Mouse (Mus musculus): ENCODE measurements around the gene Pdgfb. TPM values are rescaled to one million over a fixed set of nuclear protein-coding genes. Genes with fewer than 3 reads are reported as not detected.

Gene Pdgfb
- polyA plus RNA-seq, 2 experiments: 0.71 to 1.5 TPM

DNA sequence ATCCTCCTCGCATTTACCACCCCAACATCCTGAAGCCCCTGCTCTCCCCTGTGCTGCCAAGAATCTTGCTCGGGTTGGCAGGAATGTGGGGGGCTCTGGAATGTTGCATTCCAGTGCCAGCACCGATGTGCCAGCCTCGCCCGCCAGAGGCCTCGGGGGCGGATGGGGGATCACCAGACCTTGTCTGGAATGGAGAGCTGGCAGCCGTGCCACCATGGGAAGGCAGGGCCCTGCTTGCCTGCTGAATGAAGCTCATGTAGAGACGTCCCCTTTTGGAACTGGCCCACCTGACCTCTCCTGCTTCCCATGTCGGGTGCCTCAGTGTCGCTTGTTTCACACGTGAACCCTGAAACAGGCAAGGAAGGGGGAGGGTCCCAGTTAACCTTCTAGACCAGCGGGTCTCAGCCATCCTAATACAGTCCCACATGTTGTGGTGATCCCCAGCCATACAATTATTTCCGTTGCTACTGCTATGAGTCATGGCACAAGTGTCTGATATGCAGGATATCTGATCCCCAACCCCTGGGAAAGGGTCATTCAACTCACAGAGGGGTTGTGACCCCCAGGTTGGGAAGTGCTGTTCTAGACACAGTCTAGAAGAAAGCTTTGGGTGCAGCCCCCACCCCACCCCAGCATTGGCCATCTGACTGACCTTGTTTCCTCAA lies 12.0 kb upstream of the Pdgfb start:
- no peaks in the 10 kb centered on the region for H3K27me3 ChIP-seq (ENCODE audit: control insufficient read depth, insufficient read depth, low read length)
- no peaks in the 10 kb centered on the region for H3K9me3 ChIP-seq (ENCODE audit: control insufficient read depth, low read length)
- no peak overlapping the region for H3K9ac ChIP-seq (replicated peaks)
- 67% methylated on average over 14 of the region's 14 CpGs for WGBS (ENCODE audit: insufficient replicate concordance)
- TF ChIP-seq EP300 (IDR thresholded peaks at IDR 0.05; ENCODE audit: low read depth) (no peak), CTCF (IDR thresholded peaks at IDR 0.05; ENCODE audit: low read depth) (no peak)
- DNase-seq (ENCODE audit: low read depth in 3 of 3, low spot score in 3 of 3): no peak
- no peaks in the 10 kb centered on the region for H3K4me1 ChIP-seq (replicated peaks; ENCODE audit: control insufficient read depth in 2 of 2, insufficient read depth in 2 of 2, low read length in 1 of 2)
- ATAC-seq (ENCODE audit: insufficient read depth): no peak
- H3K27ac ChIP-seq: no peak overlapping the region
- H3K4me2 ChIP-seq (ENCODE audit: low read depth): no peak overlapping the region
- H3K36me3 ChIP-seq (replicated peaks; ENCODE audit: control insufficient read depth, insufficient read depth, low read depth): no peaks in the 10 kb centered on the region
- H3K4me3 ChIP-seq (ENCODE audit: insufficient read depth in 1 of 2, low read depth in 2 of 2, low read length in 2 of 2): no peak overlapping the region

DNA sequence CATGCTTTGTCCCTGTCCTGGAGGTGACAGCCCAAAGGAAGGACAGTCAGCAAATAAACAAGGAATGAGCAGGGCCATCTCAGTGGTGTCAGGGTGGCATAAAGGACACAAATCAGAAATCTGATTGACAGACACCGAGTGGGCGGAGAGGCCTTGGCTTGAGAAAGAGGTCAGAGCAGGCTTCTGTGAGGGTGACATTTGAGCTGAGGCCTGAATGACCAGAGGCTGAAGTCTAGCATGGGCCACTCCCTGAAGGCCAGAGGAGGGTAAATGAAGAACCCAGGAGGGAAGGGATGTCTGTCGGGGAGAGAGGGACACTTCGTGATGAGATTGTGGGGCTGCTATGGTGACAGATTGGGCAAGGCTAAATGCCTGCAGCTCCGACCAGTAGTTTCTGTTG lies 11.3 kb upstream of the Pdgfb start:
- TF ChIP-seq CTCF (IDR thresholded peaks at IDR 0.05; ENCODE audit: low read depth): no peak
- TF ChIP-seq EP300 (IDR thresholded peaks at IDR 0.05; ENCODE audit: low read depth): no peak
- H3K27ac ChIP-seq: no peak overlapping the region
- no peaks in the 10 kb centered on the region for H3K9me3 ChIP-seq (ENCODE audit: control insufficient read depth, low read length)
- no peak overlapping the region for H3K4me3 ChIP-seq (ENCODE audit: insufficient read depth in 1 of 2, low read depth in 2 of 2, low read length in 2 of 2)
- H3K27me3 ChIP-seq (ENCODE audit: control insufficient read depth, insufficient read depth, low read length): no peaks in the 10 kb centered on the region
- ATAC-seq (ENCODE audit: insufficient read depth) (no peak), DNase-seq (ENCODE audit: low read depth in 3 of 3, low spot score in 3 of 3) (no peak)
- no peaks in the 10 kb centered on the region for H3K4me1 ChIP-seq (replicated peaks; ENCODE audit: control insufficient read depth in 2 of 2, insufficient read depth in 2 of 2, low read length in 1 of 2)
- H3K4me2 ChIP-seq (ENCODE audit: low read depth): no peak overlapping the region
- H3K9ac ChIP-seq (replicated peaks): no peak overlapping the region
- no peaks in the 10 kb centered on the region for H3K36me3 ChIP-seq (replicated peaks; ENCODE audit: control insufficient read depth, insufficient read depth, low read depth)
- WGBS (ENCODE audit: insufficient replicate concordance): 65% methylated on average over 5 of the region's 5 CpGs

DNA sequence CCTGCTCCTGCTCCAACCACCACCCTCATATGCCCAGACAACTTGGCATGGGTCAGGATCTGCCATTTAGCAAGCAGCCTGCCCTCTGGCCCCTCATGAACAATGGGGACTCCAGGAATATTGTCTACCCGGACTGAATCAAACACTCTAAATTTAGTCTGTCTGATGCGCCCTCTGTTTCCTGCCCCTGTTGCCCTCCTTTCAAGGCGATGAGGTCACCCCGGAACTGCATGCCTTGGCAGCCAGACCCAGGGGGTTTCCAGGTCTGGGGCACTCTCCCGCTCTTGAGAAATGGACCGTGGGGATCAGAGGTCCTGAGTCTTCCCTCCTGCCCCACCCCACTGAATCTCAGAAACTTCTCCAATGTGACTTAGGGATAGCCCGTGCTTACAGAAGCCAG lies 10.8 kb upstream of the Pdgfb start:
- Histone ChIP-seq H3K27me3 (ENCODE audit: control insufficient read depth, insufficient read depth, low read length) (no peaks in the 10 kb centered on the region), H3K9ac (replicated peaks) (no peak overlapping the region), H3K4me3 (ENCODE audit: insufficient read depth in 1 of 2, low read depth in 2 of 2, low read length in 2 of 2) (no peak overlapping the region), H3K36me3 (replicated peaks; ENCODE audit: control insufficient read depth, insufficient read depth, low read depth) (no peaks in the 10 kb centered on the region), H3K27ac (no peak overlapping the region), H3K9me3 (ENCODE audit: control insufficient read depth, low read length) (no peaks in the 10 kb centered on the region), H3K4me2 (ENCODE audit: low read depth) (no peak overlapping the region), H3K4me1 (replicated peaks; ENCODE audit: control insufficient read depth in 2 of 2, insufficient read depth in 2 of 2, low read length in 1 of 2) (no peaks in the 10 kb centered on the region)
- DNase-seq (ENCODE audit: low read depth in 3 of 3, low spot score in 3 of 3) (no peak), ATAC-seq (ENCODE audit: insufficient read depth) (no peak)
- no peak for TF ChIP-seq CTCF (IDR thresholded peaks at IDR 0.05; ENCODE audit: low read depth)
- WGBS (ENCODE audit: insufficient replicate concordance): 42% methylated on average over 7 of the region's 7 CpGs

DNA sequence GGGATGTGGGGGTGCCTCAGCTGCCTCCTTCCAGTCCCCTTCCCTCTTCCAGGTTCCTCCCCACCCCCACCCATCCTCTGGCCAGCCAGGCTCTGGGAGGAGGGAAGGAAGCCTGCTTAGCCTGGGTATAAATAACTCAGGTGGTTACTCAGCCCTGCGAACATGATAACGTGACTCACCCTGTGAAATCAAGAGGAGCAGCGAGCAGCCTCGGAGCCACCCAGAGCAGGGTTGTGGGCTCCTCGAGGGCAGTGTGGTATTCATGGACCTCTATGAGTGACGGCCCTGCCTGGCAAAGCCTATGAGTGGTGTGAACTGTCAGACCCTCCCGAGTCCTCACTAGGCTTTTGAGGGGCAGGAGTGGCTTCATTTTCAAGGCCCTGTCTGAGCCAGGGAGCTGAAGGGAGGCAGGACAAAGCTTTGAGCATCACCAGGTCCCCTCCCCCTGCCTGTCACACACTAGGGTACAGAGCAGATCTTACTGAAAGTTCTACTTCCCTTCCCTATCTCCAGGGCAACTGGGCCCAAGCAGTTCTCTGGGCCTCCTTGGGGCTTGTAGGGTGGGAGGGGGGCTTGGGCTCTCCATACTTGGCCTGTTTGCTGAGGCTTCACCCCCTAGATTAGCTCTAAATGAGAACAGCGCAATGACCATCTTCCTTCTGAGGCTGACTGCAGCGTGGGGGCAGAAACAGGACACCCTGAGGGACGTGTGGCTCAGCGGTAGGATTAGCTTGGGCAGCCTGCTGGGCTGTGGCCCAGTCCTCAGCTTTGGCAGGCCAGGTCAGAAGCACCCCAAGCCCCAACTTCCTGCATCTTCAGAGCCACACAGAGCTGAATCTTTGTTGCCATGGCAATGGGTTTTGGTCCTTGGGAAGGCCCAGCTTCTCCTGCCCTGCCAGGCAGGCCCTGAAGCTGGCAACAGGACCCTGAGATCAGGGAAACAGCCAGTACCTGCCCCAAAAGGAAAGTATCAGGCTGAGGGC lies 9.8 kb upstream of the Pdgfb start:
- H3K4me2 ChIP-seq (ENCODE audit: low read depth): no peak overlapping the region
- DNase-seq (ENCODE audit: low read depth in 3 of 3, low spot score in 3 of 3) (no peak), ATAC-seq (ENCODE audit: insufficient read depth) (no peak)
- H3K27ac ChIP-seq: no peak overlapping the region
- 30% methylated on average over 11 of the region's 11 CpGs for WGBS (ENCODE audit: insufficient replicate concordance)
- H3K27me3 ChIP-seq (ENCODE audit: control insufficient read depth, insufficient read depth, low read length): no peaks in the 10 kb centered on the region
- H3K36me3 ChIP-seq (replicated peaks; ENCODE audit: control insufficient read depth, insufficient read depth, low read depth): no peaks in the 10 kb centered on the region
- no peak overlapping the region for H3K4me3 ChIP-seq (ENCODE audit: insufficient read depth in 1 of 2, low read depth in 2 of 2, low read length in 2 of 2)
- H3K9ac ChIP-seq (replicated peaks): no peak overlapping the region
- no peaks in the 10 kb centered on the region for H3K4me1 ChIP-seq (replicated peaks; ENCODE audit: control insufficient read depth in 2 of 2, insufficient read depth in 2 of 2, low read length in 1 of 2)
- no peaks in the 10 kb centered on the region for H3K9me3 ChIP-seq (ENCODE audit: control insufficient read depth, low read length)
- TF ChIP-seq CTCF (IDR thresholded peaks at IDR 0.05; ENCODE audit: low read depth) (no peak), EP300 (IDR thresholded peaks at IDR 0.05; ENCODE audit: low read depth) (no peak)

DNA sequence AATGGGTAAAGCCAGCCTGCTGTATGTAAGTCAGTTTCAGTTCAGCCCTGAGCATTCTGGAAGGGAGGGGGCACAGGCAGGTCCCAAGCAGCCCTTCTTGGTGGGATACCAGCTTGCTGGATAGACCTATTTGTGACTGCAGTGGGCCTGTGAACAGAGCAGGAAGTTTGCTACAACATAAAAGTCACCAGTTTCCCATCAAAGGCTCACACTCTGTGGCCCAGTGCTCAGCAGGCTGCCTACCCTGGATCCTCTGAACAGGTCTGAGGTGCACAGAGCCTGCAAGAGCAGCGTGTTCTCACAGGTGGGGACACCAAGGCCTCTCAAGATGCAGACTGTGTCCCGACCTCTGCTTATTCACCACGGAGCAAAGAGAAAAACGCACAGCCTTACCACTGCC lies 5.7 kb upstream of the Pdgfb start:
- WGBS (ENCODE audit: insufficient replicate concordance): 59% methylated on average over 4 of the region's 4 CpGs
- Histone ChIP-seq H3K9me3 (ENCODE audit: control insufficient read depth, low read length) (no peaks in the 10 kb centered on the region), H3K4me3 (ENCODE audit: insufficient read depth in 1 of 2, low read depth in 2 of 2, low read length in 2 of 2) (no peak overlapping the region), H3K27ac (no peak overlapping the region), H3K4me2 (ENCODE audit: low read depth) (no peak overlapping the region), H3K4me1 (replicated peaks; ENCODE audit: control insufficient read depth in 2 of 2, insufficient read depth in 2 of 2, low read length in 1 of 2) (no peaks in the 10 kb centered on the region), H3K27me3 (ENCODE audit: control insufficient read depth, insufficient read depth, low read length) (peaks cover 8% of the 10 kb centered on the region), H3K9ac (replicated peaks) (no peak overlapping the region), H3K36me3 (replicated peaks; ENCODE audit: control insufficient read depth, insufficient read depth, low read depth) (no peaks in the 10 kb centered on the region)
- DNase-seq (ENCODE audit: low read depth in 3 of 3, low spot score in 3 of 3) (no peak), ATAC-seq (ENCODE audit: insufficient read depth) (no peak)
- TF ChIP-seq EP300 (IDR thresholded peaks at IDR 0.05; ENCODE audit: low read depth) (no peak), CTCF (IDR thresholded peaks at IDR 0.05; ENCODE audit: low read depth) (no peak)
